Mouse (Mus musculus) liver, embryonic 14.5 days (tissue): ENCODE measurements around the gene Adra1b.

Experiments used
- CTCF ChIP-seq: IDR thresholded peaks from 2 replicates; pipeline ENCODE4 v1.5.1; 2016; ENCODE audit warnings: antibody characterized with exemption, low read depth, control low read depth
- EP300 ChIP-seq: IDR thresholded peaks from 2 replicates; pipeline ENCODE4 v1.6.1; 2016; ENCODE audit warnings: antibody characterized with exemption, low read depth

GRCm38 (mm10) chr11:43929178-43929577 lies 28.2 kb upstream of the Adra1b start:
- TF ChIP-seq CTCF (no peak), EP300 (no peak)
